Mouse (Mus musculus) myocyte (in vitro differentiated cells): ENCODE results near the gene Ap5m1.

Experiments used
- E2F4 ChIP-seq: IDR thresholded peaks from one replicate; pipeline ENCODE4 v1.6.1; 2011; ENCODE audit warnings: mild to moderate bottlenecking, control low read depth, moderate library complexity; ENCODE audit not compliant: insufficient read depth
- POLR2A ChIP-seq: IDR thresholded peaks from one replicate; pipeline ENCODE4 v1.6.1; 2011; ENCODE audit warnings: low read depth, mild to moderate bottlenecking, control low read depth, moderate library complexity; ENCODE audit not compliant: insufficient read length
- POLR2AphosphoS2 ChIP-seq: IDR thresholded peaks from one replicate; pipeline ENCODE4 v1.6.1; 2011; ENCODE audit warnings: low read depth, control low read depth; ENCODE audit not compliant: insufficient read length
- SRF ChIP-seq: IDR thresholded peaks from one replicate; pipeline ENCODE4 v1.6.1; 2011; ENCODE audit warnings: low read depth; ENCODE audit not compliant: control insufficient read depth, insufficient read length
- TCF12 ChIP-seq: IDR thresholded peaks from one replicate; pipeline ENCODE4 v1.6.1; 2011; ENCODE audit warnings: mild to moderate bottlenecking, control low read depth; ENCODE audit not compliant: poor library complexity, insufficient read depth, severe bottlenecking

- TF ChIP-seq POLR2A (no peak), E2F4 (no peak), POLR2AphosphoS2 (no peak), TCF12 (no peak), SRF (no peak)
These were observed 22.5 kb downstream of the Ap5m1 start for GRCm38 (mm10) chr14:49088155-49089048.
